Mouse (Mus musculus) inflammation-experienced regulatory T-cells (primary cell): ENCODE measurements around the gene 1700030J22Rik. TPM values are rescaled to one million over a fixed set of nuclear protein-coding genes. Genes with fewer than 3 reads are reported as not detected.

Source experiments
- polyA plus RNA-seq, 2 experiments: library from polyadenylated mRNA; unstranded; fragments of 100-300 nt; shearing (Covaris generic); gene quantifications; one replicate each; pipeline ENCODE4 v1.2.1; 2017

The 1700030J22Rik gene
- polyA plus RNA-seq, result under 1 TPM; 0.14 to 0.26 TPM

DNA sequence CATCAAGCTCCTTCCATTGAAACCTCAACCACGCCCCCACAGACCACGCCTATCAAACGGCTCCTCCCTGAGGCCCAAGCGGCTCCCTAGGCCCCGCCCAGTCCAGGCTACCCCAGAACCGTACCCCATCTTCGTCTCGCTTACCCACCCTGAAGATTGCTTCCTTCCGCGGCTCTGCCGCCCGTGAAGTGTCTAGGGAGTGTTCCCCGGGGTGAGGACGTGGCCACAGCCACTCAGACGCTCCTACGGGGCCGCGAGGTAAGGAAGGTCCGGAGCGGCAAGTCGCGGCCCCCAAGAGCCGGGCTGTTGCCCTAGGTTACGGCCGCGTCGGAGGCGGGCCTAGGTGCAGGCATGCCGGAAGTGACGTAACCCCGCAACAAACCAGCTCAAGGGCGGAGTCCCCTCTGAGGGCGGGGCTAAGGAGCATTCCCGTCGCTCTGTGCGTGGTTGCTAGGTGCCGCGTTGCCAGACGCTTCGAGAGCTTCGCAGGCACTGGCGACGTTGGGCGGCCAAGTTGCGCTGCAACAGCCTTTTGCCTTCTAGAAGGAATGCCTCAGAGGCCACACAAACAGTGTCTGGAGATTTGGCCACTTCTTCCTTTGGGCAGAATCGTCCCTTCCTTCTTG, at the start of gene 1700030J22Rik:
Gene 1700030J22Rik, minus strand, starts transcription at position 329 of the 626 bp plus-strand sequence.

DNA sequence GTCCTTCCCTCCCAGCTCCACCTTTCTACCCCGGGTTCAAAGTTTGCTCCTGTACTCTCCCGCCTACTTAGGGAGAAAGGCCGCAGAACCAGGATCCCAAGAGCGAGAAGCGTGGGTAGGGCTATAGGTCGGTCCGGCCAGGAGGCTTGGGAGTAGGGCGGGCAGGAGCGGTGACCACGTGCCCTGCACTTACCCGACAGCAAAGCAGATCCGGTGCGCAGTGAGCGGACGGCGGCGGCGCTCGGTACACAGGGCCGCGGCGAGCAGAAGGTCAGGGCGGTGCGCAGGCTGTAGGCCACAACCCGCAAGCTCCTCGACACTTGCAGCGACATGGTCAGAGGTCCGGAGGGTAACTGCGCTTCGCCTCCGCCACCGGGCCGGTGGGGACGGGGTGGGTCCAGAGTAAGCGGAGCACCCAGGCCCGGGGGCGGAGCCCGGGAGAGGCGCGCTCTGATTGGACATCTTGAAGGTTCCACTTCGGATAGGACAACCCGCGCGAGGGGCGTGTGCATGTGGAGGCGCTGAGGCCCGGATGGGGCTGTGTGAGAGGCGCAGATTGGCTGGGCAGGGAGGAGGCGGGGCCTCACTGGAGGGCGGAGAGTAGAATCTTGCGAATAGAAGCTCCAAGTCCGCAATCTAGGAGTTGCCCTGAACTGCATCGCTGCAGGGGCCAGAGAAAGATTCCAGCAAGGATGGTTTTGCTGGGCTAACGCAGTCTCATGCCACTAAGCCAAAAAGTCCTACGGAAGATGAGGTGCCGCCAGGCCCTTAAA, 14.5 kb upstream of the 1700030J22Rik start, which contains the start of gene Gcsh:
Gene Gcsh, minus strand, starts transcription at position 443 of the 773 bp plus-strand sequence.

DNA sequence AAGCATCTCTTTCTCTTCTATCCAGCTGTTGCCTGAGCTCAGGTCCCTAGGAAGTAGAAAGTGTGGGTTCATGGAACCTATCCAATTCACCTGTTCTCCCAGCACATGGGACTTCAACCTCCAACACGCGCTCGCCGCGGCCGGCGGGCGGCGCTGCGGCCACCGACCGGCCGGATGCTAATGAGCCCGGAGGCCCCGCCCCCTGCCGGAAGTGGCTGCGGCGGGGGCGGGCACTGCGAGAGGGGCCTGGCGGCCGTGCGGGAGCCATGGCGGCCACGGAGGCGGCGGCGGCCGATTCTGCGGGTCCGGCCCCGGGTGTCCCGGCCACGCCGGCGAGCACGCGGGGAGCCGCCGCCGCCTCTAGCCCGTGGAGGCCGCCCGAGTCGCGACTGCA, 35.6 kb downstream of the 1700030J22Rik start, which contains the start of gene Atmin:
Gene Atmin, plus strand, starts transcription at position 233 of the 394 bp plus-strand sequence.

DNA sequence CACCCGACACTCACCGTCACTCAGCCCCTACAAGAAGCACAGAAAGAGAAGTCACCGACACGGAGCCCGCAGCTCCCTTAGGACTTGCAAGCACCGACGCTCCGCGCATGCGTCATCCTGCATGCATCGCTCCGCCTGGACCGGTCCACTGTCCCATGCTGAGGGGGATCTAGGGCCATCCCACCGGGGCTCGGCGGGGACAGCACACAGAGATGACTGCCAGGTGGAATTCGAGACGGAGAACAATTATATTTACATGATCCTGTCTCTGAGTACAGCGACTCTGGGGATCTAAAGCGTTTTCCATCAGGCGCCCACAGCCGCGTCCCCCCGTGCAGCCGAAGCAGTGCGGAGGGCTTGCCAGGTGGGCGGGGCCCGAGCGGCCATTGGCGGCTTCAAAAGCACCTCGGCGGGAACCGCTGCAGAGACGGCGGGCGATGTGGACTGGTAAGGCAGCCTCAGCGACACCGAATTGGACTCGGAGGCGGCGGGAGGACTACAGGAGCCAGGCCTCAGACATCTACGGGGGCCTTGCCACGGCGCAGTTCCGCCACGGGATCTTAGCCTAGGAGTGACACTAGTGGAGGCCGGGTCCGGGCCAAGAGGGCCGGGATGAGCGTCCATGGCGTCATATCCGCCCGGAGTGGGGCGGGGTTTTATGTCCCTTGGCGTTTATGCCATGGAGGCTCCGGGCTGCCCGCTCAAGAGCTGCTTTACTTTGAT, 57.3 kb downstream of the 1700030J22Rik start, which contains the start of the genes Cmc2 and Cenpn:
Gene Cmc2, minus strand, starts transcription at position 119 of the 723 bp plus-strand sequence.
Gene Cenpn, plus strand, starts transcription at position 394 of the 723 bp plus-strand sequence.

Other genes with a start within 250 kb of the 1700030J22Rik start
- 10 to 100 TPM; 15.9 to 26.5 TPM for gene Cdyl2, start 246.0 kb downstream of the 1700030J22Rik start, polyA plus RNA-seq
- gene Cmc2, start 57.5 kb downstream of the 1700030J22Rik start, polyA plus RNA-seq, result 10 to 100 TPM; 24.4 to 31.3 TPM
- 1 to 10 TPM; 2.7 to 3.7 TPM for gene Cenpn, start 57.2 kb downstream of the 1700030J22Rik start, polyA plus RNA-seq
- 10 to 100 TPM; 26.8 to 35.3 TPM for gene Atmin, start 35.6 kb downstream of the 1700030J22Rik start, polyA plus RNA-seq
- gene Gcsh, start 14.6 kb upstream of the 1700030J22Rik start, polyA plus RNA-seq, result 10 to 100 TPM; 20.5 to 23.0 TPM
- gene Pkd1l2, start 103.5 kb upstream of the 1700030J22Rik start, polyA plus RNA-seq, result 1 to 10 TPM in 1 of 2 experiments, under 1 TPM in 1; 0.36 to 2.1 TPM
- 1 to 10 TPM in 1 of 2 experiments, under 1 TPM in 1; 0.14 to 1.2 TPM for gene Bco1, start 116.9 kb upstream of the 1700030J22Rik start, polyA plus RNA-seq
- 1 to 10 TPM; 1.7 to 2.4 TPM for gene Gan, start 179.2 kb upstream of the 1700030J22Rik start, polyA plus RNA-seq